Mouse (Mus musculus) liver, postnatal 0 days (tissue): ENCODE results near the gene Serpina3j.

Experiments used
- CTCF ChIP-seq: sonication (generic); IDR thresholded peaks from 2 replicates; pipeline ENCODE4 v1.5.1; 2016; ENCODE audit warnings: antibody characterized with exemption, low read depth
- EP300 ChIP-seq: IDR thresholded peaks from 2 replicates; pipeline ENCODE4 v1.6.1; 2016; ENCODE audit warnings: antibody characterized with exemption, low read depth, mild to moderate bottlenecking

DNA sequence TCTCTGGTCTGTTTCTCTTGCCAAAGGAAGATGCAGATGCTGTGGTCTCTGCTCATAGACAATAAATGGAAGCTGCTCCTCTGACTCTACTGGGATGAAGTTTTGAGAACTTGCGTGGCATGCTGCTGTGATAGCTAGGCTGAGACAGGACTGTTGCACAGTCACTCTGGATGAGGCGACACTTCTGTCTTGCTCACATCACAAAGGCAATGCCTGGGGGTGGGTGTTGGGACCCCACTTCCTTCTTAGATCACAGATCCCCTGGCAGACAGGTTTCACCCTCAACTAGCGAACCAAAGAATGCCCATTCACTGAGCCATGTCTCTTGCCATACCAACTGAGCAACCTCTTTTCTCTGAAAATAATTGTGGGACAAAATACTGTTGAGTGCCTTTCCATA lies 24.4 kb downstream of the Serpina3j start:
- TF ChIP-seq CTCF (no peak), EP300 (no peak)
